Mouse (Mus musculus) 416B (cell line): ENCODE results near the gene Mn1.

Experiments used
- DNase-seq: peaks from one replicate; pipeline ENCODE4 v3.0.0; 2011; ENCODE audit warnings: low read depth

Gene Mn1

DNA sequence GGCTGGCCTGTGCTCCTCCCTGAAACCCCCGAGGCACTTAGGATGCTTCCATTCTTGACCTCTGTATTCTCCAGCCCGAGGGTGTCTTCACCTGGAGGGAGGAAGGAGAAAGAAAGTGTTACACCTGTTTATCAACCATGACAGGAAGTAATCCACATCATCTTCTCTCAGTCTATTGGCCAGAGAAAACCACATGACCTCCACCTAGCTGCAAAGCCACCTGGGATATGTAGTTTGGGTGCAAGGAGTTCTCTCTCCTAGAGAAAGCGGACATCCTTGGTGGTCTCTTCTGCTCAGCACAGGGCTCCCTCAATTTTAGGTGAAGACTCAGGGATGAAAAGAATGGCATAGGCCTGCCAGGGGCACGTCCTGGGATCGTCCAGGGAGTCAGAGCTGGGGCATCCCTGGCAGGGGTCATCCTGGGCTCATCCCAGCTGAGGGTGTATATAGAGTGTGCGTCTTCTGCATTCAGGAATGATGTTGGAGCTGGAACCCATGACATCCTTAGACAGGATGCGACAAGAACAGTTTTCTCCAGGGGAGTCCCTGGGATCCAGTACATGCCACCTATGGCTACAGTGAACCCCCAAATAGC, 72.0 kb downstream of the Mn1 start:
- DNase-seq: no peak

- DNase-seq: no peak
Observed at GRCm38 (mm10) chr5:111490599-111490998, 73.4 kb downstream of the Mn1 start.

GRCm38 (mm10) chr5:111491485-111491884, 74.3 kb downstream of the Mn1 start:
- no peak for DNase-seq

- DNase-seq: no peak
Observed at GRCm38 (mm10) chr5:111500036-111500435, 82.9 kb downstream of the Mn1 start.

DNA sequence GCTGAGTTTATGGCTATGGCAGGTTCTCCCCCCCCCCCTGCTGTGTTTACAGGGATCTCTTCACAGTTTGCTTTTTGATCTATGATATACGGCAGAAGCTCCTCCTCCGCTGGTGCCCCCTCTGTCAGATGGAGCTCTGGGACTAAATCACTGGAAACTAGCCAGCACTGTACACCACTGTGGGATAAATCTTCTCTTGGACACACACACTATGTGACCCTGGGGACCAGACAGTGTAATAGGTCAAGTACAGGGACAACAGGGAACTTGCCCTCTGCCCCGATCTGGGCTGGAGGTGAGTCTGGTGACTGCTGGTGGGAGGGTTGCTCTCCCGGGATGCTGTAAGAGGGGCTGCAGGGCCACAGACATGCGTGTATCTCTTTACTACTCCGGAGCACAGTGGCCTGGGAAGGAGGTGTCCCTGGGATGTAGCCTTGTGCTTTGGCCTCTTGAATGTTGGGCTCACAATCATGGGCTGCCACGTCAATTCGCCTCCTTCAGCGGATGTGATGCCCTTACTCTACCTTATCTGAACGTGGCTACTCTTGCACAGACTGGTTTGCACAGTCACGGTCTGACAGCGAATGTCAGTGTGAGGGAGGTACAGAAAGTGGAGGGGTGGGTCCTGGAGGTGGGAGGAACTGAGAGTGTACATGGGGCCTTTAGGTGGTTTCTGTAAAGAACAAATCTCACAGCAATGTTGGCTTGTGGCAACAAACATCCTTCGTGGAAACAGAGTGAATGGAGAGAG, 84.7 kb downstream of the Mn1 start:
- DNase-seq: no peak

GRCm38 (mm10) chr5:111505241-111505640, 88.1 kb downstream of the Mn1 start:
- DNase-seq: no peak

GRCm38 (mm10) chr5:111505824-111506223, 88.7 kb downstream of the Mn1 start:
- DNase-seq: no peak

DNA sequence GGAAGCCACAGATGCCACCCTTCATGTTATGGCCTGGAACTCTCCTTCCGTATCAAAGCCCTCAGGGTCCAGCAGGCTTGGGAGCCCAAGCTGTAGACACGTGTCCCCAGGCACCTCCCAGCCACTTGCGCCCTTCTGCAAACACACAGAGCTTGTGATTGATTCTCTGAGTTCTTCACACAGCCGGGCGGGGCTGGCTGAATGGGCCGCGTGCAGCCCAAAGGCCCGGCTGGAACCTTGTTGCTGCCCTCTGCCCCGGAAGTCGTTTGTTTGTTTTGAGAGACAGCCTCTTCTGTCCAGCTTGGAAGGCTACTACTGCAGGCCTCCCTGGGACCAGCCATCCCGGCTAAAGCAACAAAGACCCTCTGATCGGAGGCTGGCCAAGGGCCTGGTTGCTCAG, 89.2 kb downstream of the Mn1 start:
- no peak for DNase-seq
